Mouse (Mus musculus): ENCODE measurements around the gene Mllt3. TPM values are rescaled to one million over a fixed set of nuclear protein-coding genes. Genes with fewer than 3 reads are reported as not detected.
"Not testable (repeated sequence)": the region's sequence is repeated elsewhere in the genome, so short reads cannot be mapped to it uniquely, and the experiment has no call there.

Gene Mllt3
- polyA plus RNA-seq, 1 experiment from 2014 or later: 11.2 TPM

- WGBS (ENCODE audit: missing documents): 89% methylated on average over 3 of the region's 3 CpGs
- no peak overlapping the region for H3K4me3 ChIP-seq (ENCODE audit: inconsistent target)
These were observed 48.6 kb downstream of the Mllt3 start for GRCm38 (mm10) chr4:87984589-87984988.

GRCm38 (mm10) chr4:87984091-87984490, 49.1 kb downstream of the Mllt3 start:
- H3K36me3 ChIP-seq (ENCODE audit: inconsistent target): no peaks in the 10 kb centered on the region
- H3K79me2 ChIP-seq (ENCODE audit: inconsistent target): no peaks in the 10 kb centered on the region
- WGBS (ENCODE audit: missing documents): 89% methylated on average over 5 of the region's 5 CpGs
- no peak overlapping the region for H3K4me3 ChIP-seq (ENCODE audit: inconsistent target)
- H3K27ac ChIP-seq: no peak overlapping the region

More at GRCm38 (mm10) chr4:87984589-87984988, 48.6 kb downstream of the Mllt3 start:
- Histone ChIP-seq H3K36me3 (ENCODE audit: inconsistent target) (no peaks in the 10 kb centered on the region), H3K79me2 (ENCODE audit: inconsistent target) (no peaks in the 10 kb centered on the region), H3K27ac (no peak overlapping the region)

GRCm38 (mm10) chr4:87982578-87982977, 50.6 kb downstream of the Mllt3 start:
- Histone ChIP-seq H3K79me2 (ENCODE audit: inconsistent target) (no peaks in the 10 kb centered on the region), H3K36me3 (ENCODE audit: inconsistent target) (no peaks in the 10 kb centered on the region), H3K27ac (no peak overlapping the region), H3K4me3 (ENCODE audit: inconsistent target) (no peak overlapping the region)
- WGBS (ENCODE audit: missing documents): 83% methylated on average over 5 of the region's 5 CpGs

- Histone ChIP-seq H3K4me3 (ENCODE audit: inconsistent target) (no peak overlapping the region), H3K27ac (no peak overlapping the region), H3K36me3 (ENCODE audit: inconsistent target) (no peaks in the 10 kb centered on the region), H3K79me2 (ENCODE audit: inconsistent target) (no peaks in the 10 kb centered on the region)
- 93% methylated on average over 11 of the region's 11 CpGs for WGBS (ENCODE audit: missing documents)
These were observed 55.2 kb downstream of the Mllt3 start for GRCm38 (mm10) chr4:87977820-87978448.

GRCm38 (mm10) chr4:87965836-87966235, 67.3 kb downstream of the Mllt3 start:
- Histone ChIP-seq H3K4me3 (ENCODE audit: inconsistent target) (no peak overlapping the region), H3K27ac (no peak overlapping the region), H3K79me2 (ENCODE audit: inconsistent target) (no peaks in the 10 kb centered on the region), H3K36me3 (ENCODE audit: inconsistent target) (no peaks in the 10 kb centered on the region)
- 94% methylated on average over 7 of the region's 7 CpGs for WGBS (ENCODE audit: missing documents)

- WGBS (ENCODE audit: missing documents): 94% methylated on average over 1 of the region's 2 CpGs
- H3K4me3 ChIP-seq (ENCODE audit: inconsistent target); H3K36me3 ChIP-seq (ENCODE audit: inconsistent target); H3K27ac ChIP-seq; H3K79me2 ChIP-seq (ENCODE audit: inconsistent target): not testable (repeated sequence)
These were observed 68.3 kb downstream of the Mllt3 start for GRCm38 (mm10) chr4:87964890-87965289.

GRCm38 (mm10) chr4:87963773-87964076, 69.4 kb downstream of the Mllt3 start:
- no peak overlapping the region for H3K4me3 ChIP-seq (ENCODE audit: inconsistent target)
- no peaks in the 10 kb centered on the region for H3K36me3 ChIP-seq (ENCODE audit: inconsistent target)
- 59% methylated on average over 3 of the region's 3 CpGs for WGBS (ENCODE audit: missing documents)
- H3K27ac ChIP-seq: no peak overlapping the region
- H3K79me2 ChIP-seq (ENCODE audit: inconsistent target): no peaks in the 10 kb centered on the region

- H3K4me3 ChIP-seq (ENCODE audit: inconsistent target): no peak overlapping the region
- H3K79me2 ChIP-seq (ENCODE audit: inconsistent target): no peaks in the 10 kb centered on the region
- no peaks in the 10 kb centered on the region for H3K36me3 ChIP-seq (ENCODE audit: inconsistent target)
- WGBS (ENCODE audit: missing documents): 95% methylated on average over 13 of the region's 13 CpGs
- H3K27ac ChIP-seq: no peak overlapping the region
These were observed 70.0 kb downstream of the Mllt3 start for GRCm38 (mm10) chr4:87963055-87963772.

GRCm38 (mm10) chr4:87961872-87962271, 71.3 kb downstream of the Mllt3 start:
- 98% methylated on average over 6 of the region's 6 CpGs for WGBS (ENCODE audit: missing documents)
- no peaks in the 10 kb centered on the region for H3K79me2 ChIP-seq (ENCODE audit: inconsistent target)
- no peak overlapping the region for H3K27ac ChIP-seq
- H3K36me3 ChIP-seq (ENCODE audit: inconsistent target): no peaks in the 10 kb centered on the region
- no peak overlapping the region for H3K4me3 ChIP-seq (ENCODE audit: inconsistent target)

- WGBS (ENCODE audit: missing documents): 94% methylated on average over 3 of the region's 3 CpGs
- Histone ChIP-seq H3K36me3 (ENCODE audit: inconsistent target) (no peaks in the 10 kb centered on the region), H3K4me3 (ENCODE audit: inconsistent target) (no peak overlapping the region), H3K27ac (no peak overlapping the region), H3K79me2 (ENCODE audit: inconsistent target) (no peaks in the 10 kb centered on the region)
These were observed 75.3 kb downstream of the Mllt3 start for GRCm38 (mm10) chr4:87957852-87958251.

- H3K27ac ChIP-seq: no peak overlapping the region
- 15% methylated on average over 3 of the region's 3 CpGs for WGBS (ENCODE audit: missing documents)
These were observed 76.0 kb downstream of the Mllt3 start for GRCm38 (mm10) chr4:87957198-87957597.

GRCm38 (mm10) chr4:87955132-87955531, 78.0 kb downstream of the Mllt3 start:
- H3K36me3 ChIP-seq (ENCODE audit: inconsistent target): no peaks in the 10 kb centered on the region
- H3K4me3 ChIP-seq (ENCODE audit: inconsistent target): no peak overlapping the region
- H3K79me2 ChIP-seq (ENCODE audit: inconsistent target): no peaks in the 10 kb centered on the region
- WGBS (ENCODE audit: missing documents): 75% methylated on average over 2 of the region's 2 CpGs
- H3K27ac ChIP-seq: no peak overlapping the region

More at GRCm38 (mm10) chr4:87957198-87957597, 76.0 kb downstream of the Mllt3 start:
- no peak overlapping the region for H3K4me3 ChIP-seq (ENCODE audit: inconsistent target)
- H3K79me2 ChIP-seq (ENCODE audit: inconsistent target): no peaks in the 10 kb centered on the region
- H3K36me3 ChIP-seq (ENCODE audit: inconsistent target): no peaks in the 10 kb centered on the region

GRCm38 (mm10) chr4:87954421-87955083, 78.6 kb downstream of the Mllt3 start:
- Histone ChIP-seq H3K27ac (no peak overlapping the region), H3K79me2 (ENCODE audit: inconsistent target) (no peaks in the 10 kb centered on the region)

GRCm38 (mm10) chr4:87953736-87954135, 79.4 kb downstream of the Mllt3 start:
- Histone ChIP-seq H3K4me3 (ENCODE audit: inconsistent target) (no peak overlapping the region), H3K27ac (no peak overlapping the region), H3K36me3 (ENCODE audit: inconsistent target) (no peaks in the 10 kb centered on the region), H3K79me2 (ENCODE audit: inconsistent target) (no peaks in the 10 kb centered on the region)
- 39% methylated on average over 4 of the region's 4 CpGs for WGBS (ENCODE audit: missing documents)

More at GRCm38 (mm10) chr4:87954421-87955083, 78.6 kb downstream of the Mllt3 start:
- Histone ChIP-seq H3K36me3 (ENCODE audit: inconsistent target) (no peaks in the 10 kb centered on the region), H3K4me3 (ENCODE audit: inconsistent target) (no peak overlapping the region)
- 80% methylated on average over 7 of the region's 7 CpGs for WGBS (ENCODE audit: missing documents)

- 65% methylated on average over 4 of the region's 4 CpGs for WGBS (ENCODE audit: missing documents)
- no peaks in the 10 kb centered on the region for H3K79me2 ChIP-seq (ENCODE audit: inconsistent target)
- no peaks in the 10 kb centered on the region for H3K36me3 ChIP-seq (ENCODE audit: inconsistent target)
- no peak overlapping the region for H3K27ac ChIP-seq
- H3K4me3 ChIP-seq (ENCODE audit: inconsistent target): no peak overlapping the region
These were observed 79.9 kb downstream of the Mllt3 start for GRCm38 (mm10) chr4:87953268-87953667.

Measured in macrophage (primary cell).